In genomic region chr15:98987077-98987630, GRCm38 (mm10) we compare ENCODE assay signal across 9 mouse cellular contexts. TPM values are rescaled to one million over a fixed set of nuclear protein-coding genes. Genes with fewer than 3 reads are reported as not detected.
DNase-seq lines count a peak whose midpoint lies in the region; ATAC-seq and TF ChIP-seq lines count a peak whose summit lies in the region.
"Had no signal": no experiment of that assay in that cellular context is flagged by ENCODE, and none has a peak within 500 bp of the region (broad histone marks: within the 10 kb centered on the region; RNA-seq: fewer than 3 reads in every experiment).

No protein-coding gene starts in this region.

- no peaks in the 10 kb centered on the region for H3K36me3 ChIP-seq in ES-Bruce4 (ENCODE audit: control insufficient read depth, insufficient read depth, low read length, poor library complexity, severe bottlenecking)
- H3K36me3 ChIP-seq in heart, embryonic 11.5 days (ENCODE audit: control insufficient read depth, insufficient read depth, low read length), result no peaks in the 10 kb centered on the region
- H3K36me3 ChIP-seq in lung, postnatal 0 days (ENCODE audit: insufficient read depth, low read length), result no peaks in the 10 kb centered on the region
- H3K36me3 ChIP-seq in liver, postnatal 0 days (replicated peaks; ENCODE audit: insufficient read depth, low read length), result no peaks in the 10 kb centered on the region

- no peak for TF ChIP-seq CTCF in ES-Bruce4 (IDR thresholded peaks at IDR 0.05; ENCODE audit: low read depth, low read length)
- no peak for TF ChIP-seq CTCF in lung, postnatal 0 days (IDR thresholded peaks at IDR 0.05)
- no peak for TF ChIP-seq CTCF in liver, postnatal 0 days (IDR thresholded peaks at IDR 0.05; ENCODE audit: low read depth)

- H3K27ac ChIP-seq in ES-Bruce4 (ENCODE audit: insufficient read depth, low read length), result peak overlapping the region; percentile 100
- H3K27ac ChIP-seq in heart, embryonic 11.5 days (ENCODE audit: low read depth, low read length), result peak overlapping the region; percentile 80
- peak overlapping the region; percentile 99 for H3K27ac ChIP-seq in lung, postnatal 0 days (ENCODE audit: low read length)
- no peak overlapping the region for H3K27ac ChIP-seq in liver, postnatal 0 days (ENCODE audit: low read depth)

- H3K9ac ChIP-seq in ES-Bruce4 (ENCODE audit: low read depth, poor library complexity, severe bottlenecking), result peak overlapping the region; percentile 70; the same call in 1 of the 2 replicates
- H3K9ac ChIP-seq in heart, embryonic 11.5 days (ENCODE audit: low read depth, low read length), result no peak overlapping the region
- H3K9ac ChIP-seq in lung, postnatal 0 days (replicated peaks; ENCODE audit: low read depth), result no peak overlapping the region
- H3K9ac ChIP-seq in liver, postnatal 0 days (replicated peaks), result no peak overlapping the region

- H3K4me1 ChIP-seq in ES-Bruce4 (ENCODE audit: control insufficient read depth, insufficient read depth, low read length), result peaks cover 9% of the 10 kb centered on the region
- peaks cover 61% of the 10 kb centered on the region for H3K4me1 ChIP-seq in heart, embryonic 11.5 days (ENCODE audit: control insufficient read depth, insufficient read depth, low read length)
- peaks cover 4% of the 10 kb centered on the region; the same call in 1 of the 2 replicates for H3K4me1 ChIP-seq in lung, postnatal 0 days (ENCODE audit: insufficient read depth, low read depth, low read length)
- H3K4me1 ChIP-seq in liver, postnatal 0 days (ENCODE audit: insufficient read depth), result peaks cover 5% of the 10 kb centered on the region

- no peak overlapping the region for H3K4me3 ChIP-seq in ES-Bruce4 (ENCODE audit: low read depth, low read length)
- H3K4me3 ChIP-seq in heart, embryonic 11.5 days (ENCODE audit: low read depth, low read length), result no peak overlapping the region
- H3K4me3 ChIP-seq in lung, postnatal 0 days (ENCODE audit: low read depth, low read length), result no peak overlapping the region
- H3K4me3 ChIP-seq in liver, postnatal 0 days (ENCODE audit: low read depth, low read length), result no peak overlapping the region
- H3K4me3 ChIP-seq: erythroblast, embryonic 14.5 days had no signal

- TF ChIP-seq EP300 in ES-Bruce4 (IDR thresholded peaks at IDR 0.05; ENCODE audit: insufficient read depth, low read depth, low read length), result peak; percentile 53; the same call in 1 of the 2 replicates
- TF ChIP-seq EP300 in lung, postnatal 0 days (IDR thresholded peaks at IDR 0.05), result peak; percentile 31
- no peak for TF ChIP-seq EP300 in liver, postnatal 0 days (IDR thresholded peaks at IDR 0.05; ENCODE audit: low read depth)

- ATAC-seq in heart, embryonic 11.5 days (replicated peaks; ENCODE audit: insufficient number of reproducible peaks, low FRiP score, low TSS enrichment), result no peak
- peak; percentile 48 for ATAC-seq in lung, postnatal 0 days
- no peak for ATAC-seq in frontal cortex, adult (ENCODE audit: low TSS enrichment)
- ATAC-seq in liver, postnatal 0 days, result no peak

- no peak for TF ChIP-seq POLR2A in ES-Bruce4 (IDR thresholded peaks at IDR 0.05; ENCODE audit: insufficient read depth, low read length)

- WGBS in heart, embryonic 11.5 days (ENCODE audit: insufficient replicate concordance), result 27% methylated on average over 7 of the region's 7 CpGs
- 23% methylated on average over 7 of the region's 7 CpGs for WGBS in lung, postnatal 0 days
- 71% methylated on average over 7 of the region's 7 CpGs for WGBS in liver, postnatal 0 days (ENCODE audit: insufficient replicate concordance)

- H3K4me2 ChIP-seq in heart, embryonic 11.5 days, result peak overlapping the region; percentile 3; the same call in 1 of the 2 replicates
- no peak overlapping the region for H3K4me2 ChIP-seq in lung, postnatal 0 days (replicated peaks; ENCODE audit: low read depth, low read length)
- no peak overlapping the region for H3K4me2 ChIP-seq in liver, postnatal 0 days (ENCODE audit: low read depth, low read length)

- H3K27me3 ChIP-seq in ES-Bruce4 (ENCODE audit: control insufficient read depth, insufficient read depth, low read length, poor library complexity, severe bottlenecking), result no peaks in the 10 kb centered on the region
- no peaks in the 10 kb centered on the region for H3K27me3 ChIP-seq in heart, embryonic 11.5 days (ENCODE audit: control insufficient read depth, insufficient read depth, low read length)
- H3K27me3 ChIP-seq in lung, postnatal 0 days (replicated peaks; ENCODE audit: insufficient read depth, low read length), result no peaks in the 10 kb centered on the region
- H3K27me3 ChIP-seq in liver, postnatal 0 days (ENCODE audit: insufficient read depth, low read length), result no peaks in the 10 kb centered on the region

- peak; percentile 86 for DNase-seq in R1 (ENCODE audit: low read depth, low spot score)
- peak; percentile 87 for DNase-seq in lung, postnatal 0 days (ENCODE audit: low spot score)
- DNase-seq in right cerebral cortex, postnatal 4 days, result no peak
- no peak for DNase-seq in thymus, adult 18-20 months
- no peak for DNase-seq in liver, postnatal 0 days

- no peaks in the 10 kb centered on the region for H3K9me3 ChIP-seq in ES-Bruce4 (replicated peaks; ENCODE audit: control insufficient read depth, insufficient read depth, low read length, poor library complexity, severe bottlenecking)
- no peaks in the 10 kb centered on the region for H3K9me3 ChIP-seq in heart, embryonic 11.5 days (replicated peaks; ENCODE audit: control insufficient read depth, low read length)
- H3K9me3 ChIP-seq in lung, postnatal 0 days (ENCODE audit: low read length), result no peaks in the 10 kb centered on the region
- no peaks in the 10 kb centered on the region for H3K9me3 ChIP-seq in liver, postnatal 0 days (ENCODE audit: low read length)

RNA-seq across cellular contexts. Expression of gene Tuba1a, which starts 33.7 kb away (rescaled TPM):
- polyA plus RNA-seq in ES-Bruce4 (2011; ENCODE audit: insufficient read depth, insufficient read length, low read depth, missing spikeins), result 700 and 767 TPM in 2 replicates
- 1,237 and 1,376 TPM in 2 replicates for polyA plus RNA-seq in heart, embryonic 11.5 days (2014; fragmentation: Nextera tagmentation; extraction: Ambion mirVana)
- polyA plus RNA-seq in lung, postnatal 0 days (2015; fragmentation: Nextera tagmentation; extraction: Ambion mirVana), result 881 and 945 TPM in 2 replicates
- 28.1 and 28.7 TPM in 2 replicates for polyA plus RNA-seq in liver, postnatal 0 days (2015; fragmentation: Nextera tagmentation; extraction: Ambion mirVana)

RNA-seq across cellular contexts. Expression of gene Gm49450, which starts 33.8 kb away (rescaled TPM):
- polyA plus RNA-seq in ES-Bruce4 (2011; ENCODE audit: insufficient read depth, insufficient read length, low read depth, missing spikeins), result not detected in 2 replicates
- not detected in 2 replicates for polyA plus RNA-seq in heart, embryonic 11.5 days (2014; fragmentation: Nextera tagmentation; extraction: Ambion mirVana)
- not detected in 2 replicates for polyA plus RNA-seq in lung, postnatal 0 days (2015; fragmentation: Nextera tagmentation; extraction: Ambion mirVana)
- polyA plus RNA-seq in liver, postnatal 0 days (2015; fragmentation: Nextera tagmentation; extraction: Ambion mirVana), result not detected in 2 replicates
- polyA plus RNA-seq: erythroblast, embryonic 14.5 days had no signal

RNA-seq across cellular contexts. Expression of gene Tuba1c, which starts 42.5 kb away (rescaled TPM):
- 407 and 426 TPM in 2 replicates for polyA plus RNA-seq in ES-Bruce4 (2011; ENCODE audit: insufficient read depth, insufficient read length, low read depth, missing spikeins)
- 167 and 169 TPM in 2 replicates for polyA plus RNA-seq in heart, embryonic 11.5 days (2014; fragmentation: Nextera tagmentation; extraction: Ambion mirVana)
- 45.1 and 53.2 TPM in 2 replicates for polyA plus RNA-seq in lung, postnatal 0 days (2015; fragmentation: Nextera tagmentation; extraction: Ambion mirVana)
- polyA plus RNA-seq in liver, postnatal 0 days (2015; fragmentation: Nextera tagmentation; extraction: Ambion mirVana), result 149 and 152 TPM in 2 replicates

RNA-seq across cellular contexts. Expression of gene Tuba1b, which starts 52.8 kb away (rescaled TPM):
- 3,464 and 4,107 TPM in 2 replicates for polyA plus RNA-seq in ES-Bruce4 (2011; ENCODE audit: insufficient read depth, insufficient read length, low read depth, missing spikeins)
- 1,819 and 1,826 TPM in 2 replicates for polyA plus RNA-seq in heart, embryonic 11.5 days (2014; fragmentation: Nextera tagmentation; extraction: Ambion mirVana)
- 415 and 427 TPM in 2 replicates for polyA plus RNA-seq in lung, postnatal 0 days (2015; fragmentation: Nextera tagmentation; extraction: Ambion mirVana)
- 389 and 423 TPM in 2 replicates for polyA plus RNA-seq in liver, postnatal 0 days (2015; fragmentation: Nextera tagmentation; extraction: Ambion mirVana)

Comparison
In these comparisons a context has a peak if more than half of its experiments do, and no peak if none do; other contexts are left out.
1. DNase-seq: peak in R1 (single experiment) and lung, postnatal 0 days (single experiment); none in right cerebral cortex, postnatal 4 days (single experiment), thymus, adult 18-20 months (0 of 2) and liver, postnatal 0 days (single experiment).
2. RNA of gene Tuba1a, which starts 33.7 kb away (polyA plus RNA-seq): 1,237 to 1,376 TPM in heart, embryonic 11.5 days, 881 to 945 TPM in lung, postnatal 0 days and 700 to 767 TPM in ES-Bruce4; 28.1 to 28.7 TPM in liver, postnatal 0 days; every median in the first group is over 10 times any median in the second.